Mouse (Mus musculus) spleen, adult 10 weeks (tissue): ENCODE data around the gene Isca1. TPM values are rescaled to one million over a fixed set of nuclear protein-coding genes. Genes with fewer than 3 reads are reported as not detected.

Experiments
- polyA plus RNA-seq: library from polyadenylated mRNA; stranded (reverse); fragments of 350-450 nt; fragmentation: Illumina TruSeq; extraction: RNeasy Lipid Tissue Mini Kit (QIAGEN cat#74804); gene quantifications from one replicate; pipeline ENCODE4 v1.2.3, GENCODE M21; 2015; ENCODE audit warnings: low replicate concordance; ENCODE audit not compliant: insufficient read depth

The Isca1 gene
- polyA plus RNA-seq = 134 TPM

GRCm38 (mm10) chr13:59769296-59770163, at the start of gene Isca1:
Isca1 (minus strand) TSS chr13:59769810.

DNA sequence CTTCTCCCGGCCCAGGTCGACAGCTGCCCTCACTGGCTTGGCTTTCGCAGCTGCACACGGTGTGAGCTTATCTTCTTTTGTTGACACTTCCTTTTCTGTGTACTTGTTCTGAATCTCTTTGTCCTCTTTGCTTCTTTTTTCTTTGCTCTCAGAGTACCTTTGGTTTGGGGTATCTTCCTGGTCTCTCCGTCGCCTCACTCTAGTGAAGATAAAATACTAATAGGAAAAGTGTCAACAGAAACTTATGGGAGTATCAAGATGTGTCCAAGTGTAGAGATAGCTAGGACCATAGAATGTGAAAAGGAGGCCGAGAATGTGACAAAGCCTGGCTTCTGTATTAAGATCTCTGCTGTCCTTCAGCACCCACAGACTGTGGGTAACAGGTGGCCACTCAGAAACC, 12.5 kb upstream of the Isca1 start, which contains the start of gene Gm49354:
TSS of gene Gm49354 (minus strand) at position 101 of the 400 bp plus-strand sequence.

DNA sequence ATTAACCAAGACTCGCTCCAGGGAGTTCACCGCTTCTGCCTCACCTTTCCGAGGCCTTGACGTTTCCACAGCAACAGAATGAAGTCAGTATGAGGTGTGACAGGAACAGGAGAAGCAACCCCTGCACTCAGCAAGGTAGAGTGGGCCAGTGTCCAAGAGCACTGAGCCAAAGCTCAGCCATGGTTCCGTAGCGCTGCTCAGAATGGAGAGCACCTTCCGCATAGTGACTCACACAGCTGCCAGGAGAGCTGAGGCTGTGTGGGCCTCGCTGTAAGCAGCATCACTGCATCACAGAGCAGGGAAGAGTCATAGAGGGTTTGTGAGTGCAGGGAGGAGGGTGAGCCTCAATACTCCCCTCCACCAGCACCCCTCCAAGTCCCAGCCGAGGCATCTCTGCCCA, 22.9 kb downstream of the Isca1 start, which contains the start of gene 1700014D04Rik:
TSS of gene 1700014D04Rik (minus strand) at position 42 of the 400 bp plus-strand sequence.

GRCm38 (mm10) chr13:59731652-59732051, 38.0 kb downstream of the Isca1 start, which contains the start of gene Spata31d1d:
Spata31d1d (minus strand) TSS chr13:59731752.

GRCm38 (mm10) chr13:59711984-59712383, 57.6 kb downstream of the Isca1 start, which contains the start of gene Spata31d1b:
Spata31d1b (plus strand) TSS chr13:59712284.

DNA sequence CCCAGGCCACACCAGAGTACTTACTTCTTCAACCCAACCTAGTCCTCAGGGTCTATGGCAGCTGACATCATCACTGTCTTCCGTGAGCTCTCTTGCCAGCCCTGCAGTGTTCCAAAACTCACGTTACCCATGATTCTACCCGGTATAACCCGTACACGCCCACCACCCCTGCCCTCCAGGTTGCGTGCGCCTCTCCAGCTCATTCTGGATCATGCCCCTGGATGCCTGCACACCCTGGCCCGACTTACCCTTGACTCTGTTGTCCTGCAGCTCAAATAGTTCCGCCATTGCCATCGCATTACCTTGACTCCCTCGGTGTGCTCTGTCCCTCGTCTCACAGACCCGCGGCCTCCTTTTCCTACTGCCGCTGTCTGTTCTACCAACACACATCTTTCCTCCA, 59.4 kb downstream of the Isca1 start, which contains the start of gene Spata31d1a:
TSS of gene Spata31d1a (minus strand) at position 101 of the 400 bp plus-strand sequence.

Other genes starting within 250 kb of the Isca1 start
- 52.0 TPM for gene Agtpbp1, start 184.6 kb downstream of the Isca1 start, polyA plus RNA-seq
- 87.3 TPM for gene Naa35, start 184.6 kb downstream of the Isca1 start, polyA plus RNA-seq
- gene Golm1, start 94.0 kb downstream of the Isca1 start, polyA plus RNA-seq = 25.2 TPM
- not detected for gene 4921517D22Rik, start 75.7 kb downstream of the Isca1 start, polyA plus RNA-seq
- not detected for gene Spata31d1a, start 59.5 kb downstream of the Isca1 start, polyA plus RNA-seq
- not detected for gene Spata31d1b, start 57.5 kb downstream of the Isca1 start, polyA plus RNA-seq
- not detected for gene Spata31d1d, start 38.1 kb downstream of the Isca1 start, polyA plus RNA-seq
- not detected for gene 1700014D04Rik, start 23.1 kb downstream of the Isca1 start, polyA plus RNA-seq
- gene Gm49354, start 12.4 kb upstream of the Isca1 start, polyA plus RNA-seq = not detected
- 168 TPM for gene Tut7, start 53.3 kb upstream of the Isca1 start, polyA plus RNA-seq